Mouse (Mus musculus) erythroblast, embryonic 14.5 days (primary cell): ENCODE data around the gene Hes2. TPM values are rescaled to one million over a fixed set of nuclear protein-coding genes. Genes with fewer than 3 reads are reported as not detected.

Experiments
- H3K27me3 ChIP-seq: 2 replicates; pipeline ENCODE4 v1.6.1; 2012; ENCODE audit warnings: inconsistent platforms; ENCODE audit not compliant: control insufficient read depth
- H3K36me3 ChIP-seq: 2 replicates; pipeline ENCODE4 v1.6.1; 2012; ENCODE audit warnings: mild to moderate bottlenecking, inconsistent platforms; ENCODE audit not compliant: control insufficient read depth
- H3K4me1 ChIP-seq: 2 replicates; pipeline ENCODE4 v1.6.1; 2012; ENCODE audit warnings: inconsistent platforms; ENCODE audit not compliant: control insufficient read depth
- H3K4me3 ChIP-seq: replicated peaks from 2 replicates; pipeline ENCODE3; 2012; ENCODE audit warnings: moderate library complexity, mild to moderate bottlenecking, inconsistent platforms
- H3K9me3 ChIP-seq: 2 replicates; pipeline ENCODE4 v1.6.1; 2012; ENCODE audit warnings: low read length, inconsistent platforms, mixed read lengths; ENCODE audit not compliant: control insufficient read depth
- GATA1 ChIP-seq: IDR thresholded peaks from 2 replicates; pipeline ENCODE4 v1.6.1; 2012; ENCODE audit warnings: low read length, inconsistent platforms, mixed read lengths
- TAL1 ChIP-seq: IDR thresholded peaks from 3 replicates; pipeline ENCODE4 v1.6.1; 2012; ENCODE audit warnings: low read length, inconsistent platforms, mixed read lengths
- polyA plus RNA-seq: library from polyadenylated mRNA; stranded (reverse); fragments of >175 nt; gene quantifications from 2 replicates; pipeline ENCODE4 v1.2.3, GENCODE M21; 2012

Hes2 gene
- polyA plus RNA-seq, 1 experiment: not detected

GRCm38 (mm10) chr4:152178916-152179705, 20.4 kb downstream of the Hes2 start:
- H3K27me3 ChIP-seq: peaks cover 42% of the 10 kb centered on the region
- H3K36me3 ChIP-seq: no peaks in the 10 kb centered on the region
- no peaks in the 10 kb centered on the region for H3K9me3 ChIP-seq
- peak overlapping the region; percentile 75 for H3K4me3 ChIP-seq
- peaks cover 25% of the 10 kb centered on the region for H3K4me1 ChIP-seq
- TF ChIP-seq GATA1 (no peak), TAL1 (no peak)

- H3K9me3 ChIP-seq: no peaks in the 10 kb centered on the region
- TF ChIP-seq TAL1: no peak
- TF ChIP-seq GATA1: no peak
- peaks cover 41% of the 10 kb centered on the region for H3K27me3 ChIP-seq
- peaks cover 34% of the 10 kb centered on the region for H3K4me1 ChIP-seq
- no peaks in the 10 kb centered on the region for H3K36me3 ChIP-seq
- H3K4me3 ChIP-seq: no peak overlapping the region
These were observed 21.4 kb downstream of the Hes2 start for GRCm38 (mm10) chr4:152179946-152180660.

GRCm38 (mm10) chr4:152182205-152182604, 23.5 kb downstream of the Hes2 start:
- no peaks in the 10 kb centered on the region for H3K9me3 ChIP-seq
- H3K4me1 ChIP-seq: peaks cover 49% of the 10 kb centered on the region
- no peak overlapping the region for H3K4me3 ChIP-seq
- TF ChIP-seq GATA1 (no peak), TAL1 (no peak)
- peaks cover 29% of the 10 kb centered on the region for H3K27me3 ChIP-seq
- no peaks in the 10 kb centered on the region for H3K36me3 ChIP-seq

GRCm38 (mm10) chr4:152184353-152185035, 25.8 kb downstream of the Hes2 start:
- TF ChIP-seq TAL1: no peak
- TF ChIP-seq GATA1: no peak
- Histone ChIP-seq H3K4me3 (no peak overlapping the region), H3K36me3 (no peaks in the 10 kb centered on the region), H3K4me1 (peaks cover 32% of the 10 kb centered on the region), H3K9me3 (no peaks in the 10 kb centered on the region), H3K27me3 (peaks cover 10% of the 10 kb centered on the region)

- H3K27me3 ChIP-seq: peaks cover 3% of the 10 kb centered on the region
- H3K4me3 ChIP-seq: no peak overlapping the region
- no peaks in the 10 kb centered on the region for H3K36me3 ChIP-seq
- TF ChIP-seq GATA1 (no peak), TAL1 (no peak)
- peaks cover 39% of the 10 kb centered on the region for H3K4me1 ChIP-seq
- H3K9me3 ChIP-seq: no peaks in the 10 kb centered on the region
These were observed 26.5 kb downstream of the Hes2 start for GRCm38 (mm10) chr4:152185137-152185509.

- Histone ChIP-seq H3K27me3 (no peaks in the 10 kb centered on the region; the same call in 1 of the 2 replicates), H3K9me3 (no peaks in the 10 kb centered on the region), H3K36me3 (no peaks in the 10 kb centered on the region), H3K4me3 (no peak overlapping the region), H3K4me1 (peaks cover 43% of the 10 kb centered on the region)
- TF ChIP-seq TAL1 (no peak), GATA1 (no peak)
These were observed 27.0 kb downstream of the Hes2 start for GRCm38 (mm10) chr4:152185510-152186204.

- TF ChIP-seq TAL1 (no peak), GATA1 (no peak)
- Histone ChIP-seq H3K36me3 (no peaks in the 10 kb centered on the region), H3K4me3 (no peak overlapping the region), H3K9me3 (no peaks in the 10 kb centered on the region), H3K27me3 (no peaks in the 10 kb centered on the region; the same call in 1 of the 2 replicates), H3K4me1 (peaks cover 47% of the 10 kb centered on the region)
These were observed 27.8 kb downstream of the Hes2 start for GRCm38 (mm10) chr4:152186205-152187082.

GRCm38 (mm10) chr4:152187142-152187541, 28.5 kb downstream of the Hes2 start:
- H3K36me3 ChIP-seq: no peaks in the 10 kb centered on the region
- peaks cover 47% of the 10 kb centered on the region for H3K4me1 ChIP-seq
- TF ChIP-seq TAL1: no peak
- TF ChIP-seq GATA1: no peak
- no peaks in the 10 kb centered on the region; the same call in 1 of the 2 replicates for H3K27me3 ChIP-seq
- no peaks in the 10 kb centered on the region for H3K9me3 ChIP-seq
- H3K4me3 ChIP-seq: no peak overlapping the region
